Mouse (Mus musculus): ENCODE measurements at regions not wholly inside any gene's neighbourhood (a gene's known extent, or its start where the extent isn't known, plus 50 kb on each side); places are given as distances from the start of the nearest gene placed in this dataset.

DNA sequence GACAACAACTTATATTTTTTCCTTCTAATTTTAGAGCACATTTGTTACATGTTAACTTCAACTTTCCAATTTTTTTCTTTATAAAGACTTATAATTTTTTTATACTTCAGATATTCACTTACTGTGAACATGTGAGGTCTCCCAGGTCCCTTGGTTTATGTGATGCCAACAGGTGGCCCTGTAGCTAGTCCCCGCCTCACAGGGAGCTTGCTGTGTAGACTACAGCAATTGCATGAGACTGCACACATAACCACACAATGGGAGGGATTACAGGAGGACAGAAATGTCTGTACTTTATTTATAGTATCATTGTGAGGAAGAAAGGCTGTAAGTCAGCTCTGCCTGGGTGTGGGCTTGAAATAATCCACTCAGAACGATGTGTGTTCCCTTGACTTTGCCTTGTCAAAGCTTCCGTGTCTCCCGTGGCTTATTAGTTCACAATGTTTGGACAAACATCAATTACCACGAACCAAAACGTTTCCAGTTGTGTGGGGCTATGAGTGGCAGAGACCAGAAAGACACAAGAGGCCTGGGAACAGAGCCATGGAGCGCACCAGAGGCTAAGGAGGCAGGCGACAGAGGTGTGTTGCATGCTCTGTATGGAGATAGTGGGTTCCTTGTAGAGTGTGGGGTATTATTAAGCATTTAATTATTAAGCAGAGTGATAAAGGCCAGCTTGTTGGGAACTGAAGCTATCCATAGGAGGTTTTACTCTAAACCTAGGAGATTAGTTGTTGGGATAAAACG is 136.6 kb upstream of the Gm5148 start:
- Histone ChIP-seq H3K4me2 (replicated peaks; ENCODE audit: low read depth) (no peak overlapping the region), H3K27ac (ENCODE audit: low read depth, low read length) (no peak overlapping the region), H3K36me3 (ENCODE audit: control insufficient read depth, insufficient read depth) (no peaks in the 10 kb centered on the region), H3K4me1 (replicated peaks; ENCODE audit: control insufficient read depth, insufficient read depth, low read length) (no peaks in the 10 kb centered on the region; the same call in 1 of the 2 replicates), H3K4me3 (ENCODE audit: low read depth, low read length) (no peak overlapping the region), H3K9ac (ENCODE audit: low read depth, low read length) (no peak overlapping the region), H3K27me3 (replicated peaks; ENCODE audit: control insufficient read depth, insufficient read depth, low read length) (no peaks in the 10 kb centered on the region), H3K9me3 (ENCODE audit: control insufficient read depth) (no peaks in the 10 kb centered on the region)
- no peak for ATAC-seq
- TF ChIP-seq CTCF (IDR thresholded peaks at IDR 0.05; ENCODE audit: low read depth), result no peak
- 53% methylated on average over 9 of the region's 9 CpGs for WGBS

GRCm38 (mm10) chr3:37860034-37860714 is 135.9 kb upstream of the Gm5148 start:
- Histone ChIP-seq H3K27me3 (replicated peaks; ENCODE audit: control insufficient read depth, insufficient read depth, low read length) (no peaks in the 10 kb centered on the region), H3K4me1 (replicated peaks; ENCODE audit: control insufficient read depth, insufficient read depth, low read length) (no peaks in the 10 kb centered on the region; the same call in 1 of the 2 replicates), H3K4me2 (replicated peaks; ENCODE audit: low read depth) (no peak overlapping the region), H3K27ac (ENCODE audit: low read depth, low read length) (no peak overlapping the region), H3K36me3 (ENCODE audit: control insufficient read depth, insufficient read depth) (no peaks in the 10 kb centered on the region), H3K4me3 (ENCODE audit: low read depth, low read length) (no peak overlapping the region), H3K9ac (ENCODE audit: low read depth, low read length) (no peak overlapping the region), H3K9me3 (ENCODE audit: control insufficient read depth) (no peaks in the 10 kb centered on the region)
- no peak for TF ChIP-seq CTCF (IDR thresholded peaks at IDR 0.05; ENCODE audit: low read depth)
- WGBS, result 40% methylated on average over 13 of the region's 13 CpGs
- ATAC-seq, result peak; percentile 25; the same call in 1 of the 2 replicates

- Histone ChIP-seq H3K4me3 (ENCODE audit: low read depth, low read length) (no peak overlapping the region), H3K27me3 (replicated peaks; ENCODE audit: control insufficient read depth, insufficient read depth, low read length) (no peaks in the 10 kb centered on the region), H3K9ac (ENCODE audit: low read depth, low read length) (no peak overlapping the region), H3K4me2 (replicated peaks; ENCODE audit: low read depth) (no peak overlapping the region), H3K27ac (ENCODE audit: low read depth, low read length) (no peak overlapping the region), H3K36me3 (ENCODE audit: control insufficient read depth, insufficient read depth) (no peaks in the 10 kb centered on the region), H3K4me1 (replicated peaks; ENCODE audit: control insufficient read depth, insufficient read depth, low read length) (no peaks in the 10 kb centered on the region; the same call in 1 of the 2 replicates), H3K9me3 (ENCODE audit: control insufficient read depth) (no peaks in the 10 kb centered on the region)
- WGBS, result 88% methylated on average over 6 of the region's 6 CpGs
- TF ChIP-seq CTCF (IDR thresholded peaks at IDR 0.05; ENCODE audit: low read depth), result no peak
- ATAC-seq, result no peak
Observed at GRCm38 (mm10) chr3:37858624-37859302, 134.5 kb upstream of the Gm5148 start.

DNA sequence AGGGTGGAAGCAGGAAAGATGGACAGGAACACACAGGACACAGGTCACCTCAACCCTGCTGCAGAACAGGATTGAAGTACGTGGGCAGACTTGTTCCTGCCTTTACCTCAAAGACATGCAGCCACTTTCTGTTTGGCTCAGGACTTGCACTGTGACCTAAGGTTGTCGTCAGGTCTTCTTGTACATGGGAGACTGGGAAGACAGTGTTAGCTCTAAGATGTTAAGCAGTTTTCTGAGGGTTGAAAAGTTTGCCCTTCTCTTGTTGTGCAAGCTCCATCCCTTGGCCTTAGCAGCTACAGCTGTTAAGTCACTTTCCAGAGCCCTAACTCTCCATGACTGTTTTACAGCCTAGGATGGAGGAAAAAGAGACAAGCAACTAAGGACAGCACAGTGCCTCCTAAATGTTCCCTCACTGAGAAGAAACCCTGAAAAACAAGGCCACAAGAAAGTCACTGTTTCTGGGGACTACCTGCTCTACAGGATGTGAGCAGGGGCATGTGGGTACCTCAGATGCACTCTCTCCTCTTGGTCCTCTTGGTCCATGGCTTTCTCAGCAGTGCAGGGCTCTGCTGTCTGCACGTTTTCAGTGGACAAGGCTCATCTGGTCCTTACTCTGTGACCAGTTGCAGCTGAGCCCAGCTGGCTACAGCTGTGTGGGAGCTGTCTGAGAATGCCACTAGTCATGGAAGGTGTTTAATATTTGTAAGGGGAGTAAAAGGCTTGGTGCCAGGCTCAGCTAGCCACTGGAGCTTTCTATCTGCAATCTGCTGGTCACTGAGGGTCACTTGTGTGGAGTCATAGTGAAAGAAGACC is 122.1 kb upstream of the Gm5148 start:
- H3K4me1 ChIP-seq (replicated peaks; ENCODE audit: control insufficient read depth, insufficient read depth, low read length), result no peaks in the 10 kb centered on the region
- no peak for TF ChIP-seq CTCF (IDR thresholded peaks at IDR 0.05; ENCODE audit: low read depth)
- no peaks in the 10 kb centered on the region for H3K9me3 ChIP-seq (ENCODE audit: control insufficient read depth)
- no peak overlapping the region for H3K4me2 ChIP-seq (replicated peaks; ENCODE audit: low read depth)
- H3K27me3 ChIP-seq (replicated peaks; ENCODE audit: control insufficient read depth, insufficient read depth, low read length), result no peaks in the 10 kb centered on the region
- WGBS, result 58% methylated on average over 3 of the region's 3 CpGs
- no peaks in the 10 kb centered on the region for H3K36me3 ChIP-seq (ENCODE audit: control insufficient read depth, insufficient read depth)
- no peak overlapping the region for H3K4me3 ChIP-seq (ENCODE audit: low read depth, low read length)
- no peak for ATAC-seq
- H3K27ac ChIP-seq (ENCODE audit: low read depth, low read length), result no peak overlapping the region
- no peak overlapping the region for H3K9ac ChIP-seq (ENCODE audit: low read depth, low read length)

- no peak overlapping the region for H3K4me2 ChIP-seq (replicated peaks; ENCODE audit: low read depth)
- H3K36me3 ChIP-seq (ENCODE audit: control insufficient read depth, insufficient read depth), result no peaks in the 10 kb centered on the region
- no peak overlapping the region for H3K9ac ChIP-seq (ENCODE audit: low read depth, low read length)
- H3K27ac ChIP-seq (ENCODE audit: low read depth, low read length), result no peak overlapping the region
- H3K4me1 ChIP-seq (replicated peaks; ENCODE audit: control insufficient read depth, insufficient read depth, low read length), result no peaks in the 10 kb centered on the region
- no peaks in the 10 kb centered on the region for H3K27me3 ChIP-seq (replicated peaks; ENCODE audit: control insufficient read depth, insufficient read depth, low read length)
- 0 out of 2 replicates have a peak, but pooled peaks have one; percentile 8 for TF ChIP-seq CTCF (IDR thresholded peaks at IDR 0.05; ENCODE audit: low read depth)
- ATAC-seq, result no peak
- no peaks in the 10 kb centered on the region for H3K9me3 ChIP-seq (ENCODE audit: control insufficient read depth)
- H3K4me3 ChIP-seq (ENCODE audit: low read depth, low read length), result no peak overlapping the region
- 78% methylated on average over 11 of the region's 11 CpGs for WGBS
Observed at GRCm38 (mm10) chr3:37845313-37846023, 121.2 kb upstream of the Gm5148 start.
